Mouse (Mus musculus) layer of hippocampus, adult 2 months (tissue): ENCODE results near the gene Lmo4. TPM values are rescaled to one million over a fixed set of nuclear protein-coding genes. Genes with fewer than 3 reads are reported as not detected.
A peak's percentile ranks its signal among the peaks of the same experiment; 100 is the strongest.

Experiments
- DNase-seq, 2 experiments: peaks; one replicate each; pipeline ENCODE4 v3.0.0; 2022; ENCODE audit warnings: low spot score in 2 of 2
- H3K27ac ChIP-seq: fragments of 200-600 bp; 2 replicates; pipeline ENCODE4 v1.8.1; 2022
- H3K4me3 ChIP-seq: fragments of 200-600 bp; 2 replicates; pipeline ENCODE4 v1.8.1; 2022; ENCODE audit warnings: mild to moderate bottlenecking
- CTCF ChIP-seq: fragments of 200-600 bp; conservative IDR thresholded peaks from 2 replicates; pipeline ENCODE4 v1.8.1; 2022; ENCODE audit warnings: antibody characterized with exemption, mild to moderate bottlenecking, moderate library complexity
- total RNA-seq, 2 experiments: library from RNA; stranded (reverse); gene quantifications; 2 replicates each; pipeline ENCODE4 v1.2.3; 2021

The Lmo4 gene
- total RNA-seq, 2 experiments from 2014 or later = 226 to 236 TPM

GRCm38 (mm10) chr3:144225456-144226240 lies 20.6 kb upstream of the Lmo4 start:
- no peak for TF ChIP-seq CTCF
- no peak overlapping the region for H3K4me3 ChIP-seq
- H3K27ac ChIP-seq = no peak overlapping the region
- no peak for DNase-seq

GRCm38 (mm10) chr3:144224594-144224993 lies 19.6 kb upstream of the Lmo4 start:
- H3K27ac ChIP-seq = no peak overlapping the region
- no peak for DNase-seq
- TF ChIP-seq CTCF = no peak
- H3K4me3 ChIP-seq = no peak overlapping the region

GRCm38 (mm10) chr3:144223377-144224105 lies 18.5 kb upstream of the Lmo4 start:
- Histone ChIP-seq H3K4me3 (no peak overlapping the region), H3K27ac (no peak overlapping the region)
- no peak for TF ChIP-seq CTCF
- no peak for DNase-seq

- TF ChIP-seq CTCF = no peak
- no peak overlapping the region for H3K4me3 ChIP-seq
- no peak for DNase-seq
- no peak overlapping the region for H3K27ac ChIP-seq
These were observed 17.4 kb upstream of the Lmo4 start for GRCm38 (mm10) chr3:144222381-144222780.

- Histone ChIP-seq H3K4me3 (no peak overlapping the region), H3K27ac (no peak overlapping the region)
- DNase-seq = peak in 1 of 2 experiments; percentile 68
- peak; percentile 90 for TF ChIP-seq CTCF
These were observed 2.5 kb upstream of the Lmo4 start for GRCm38 (mm10) chr3:144207498-144207897.

- no peak for TF ChIP-seq CTCF
- Histone ChIP-seq H3K27ac (no peak overlapping the region), H3K4me3 (no peak overlapping the region)
- no peak for DNase-seq
These were observed 1.9 kb upstream of the Lmo4 start for GRCm38 (mm10) chr3:144206942-144207341.

GRCm38 (mm10) chr3:144206261-144206660 lies 1.2 kb upstream of the Lmo4 start:
- Histone ChIP-seq H3K4me3 (peak overlapping the region; percentile 82; the same call in 1 of the 2 replicates), H3K27ac (peak overlapping the region; percentile 94)
- no peak for TF ChIP-seq CTCF
- no peak for DNase-seq

GRCm38 (mm10) chr3:144205351-144206153 lies 532 bp upstream of the Lmo4 start:
- peak; percentile 92 to 95 for DNase-seq
- H3K4me3 ChIP-seq = peak overlapping the region; percentile 82
- peak overlapping the region; percentile 94 for H3K27ac ChIP-seq
- TF ChIP-seq CTCF = no peak; the same call in 1 of the 2 replicates

- DNase-seq = no peak
- H3K4me3 ChIP-seq = peak overlapping the region; percentile 82
- TF ChIP-seq CTCF = no peak
- peak overlapping the region; percentile 94 for H3K27ac ChIP-seq
These were observed 1.0 kb downstream of the Lmo4 start for GRCm38 (mm10) chr3:144203988-144204412.

- TF ChIP-seq CTCF = no peak
- peak overlapping the region; percentile 94 for H3K27ac ChIP-seq
- DNase-seq = no peak
- H3K4me3 ChIP-seq = peak overlapping the region; percentile 82
These were observed 1.6 kb downstream of the Lmo4 start for GRCm38 (mm10) chr3:144203259-144203987.

- no peak for DNase-seq
- Histone ChIP-seq H3K27ac (peak overlapping the region; percentile 94), H3K4me3 (peak overlapping the region; percentile 82)
- no peak for TF ChIP-seq CTCF
These were observed 2.3 kb downstream of the Lmo4 start for GRCm38 (mm10) chr3:144202574-144203258.
